Mouse (Mus musculus): Measurements from ENCODE around the gene Lfng.

Gene Lfng

DNA sequence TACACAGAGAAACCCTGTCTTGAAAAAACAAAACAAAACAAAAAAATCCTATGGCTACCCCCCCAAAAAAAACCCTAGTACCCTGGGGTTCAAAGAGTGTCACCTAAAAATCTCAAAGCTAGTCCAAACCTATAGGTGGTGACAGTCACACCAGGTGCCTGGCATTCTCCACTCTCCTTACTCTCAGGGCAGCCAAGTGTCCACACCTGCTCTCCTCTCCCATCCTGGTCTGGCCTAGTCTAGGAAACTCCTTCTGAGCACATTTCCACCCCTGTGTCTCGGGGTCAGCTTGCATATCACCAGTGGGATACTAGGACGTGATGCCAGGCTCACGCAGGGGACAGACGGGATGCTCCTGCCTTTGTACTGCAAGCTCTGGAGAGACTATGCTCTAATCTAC is 32.2 kb downstream of the Lfng start:
- DNase-seq (ENCODE audit: extremely low read depth, low read depth) = no peak

DNA sequence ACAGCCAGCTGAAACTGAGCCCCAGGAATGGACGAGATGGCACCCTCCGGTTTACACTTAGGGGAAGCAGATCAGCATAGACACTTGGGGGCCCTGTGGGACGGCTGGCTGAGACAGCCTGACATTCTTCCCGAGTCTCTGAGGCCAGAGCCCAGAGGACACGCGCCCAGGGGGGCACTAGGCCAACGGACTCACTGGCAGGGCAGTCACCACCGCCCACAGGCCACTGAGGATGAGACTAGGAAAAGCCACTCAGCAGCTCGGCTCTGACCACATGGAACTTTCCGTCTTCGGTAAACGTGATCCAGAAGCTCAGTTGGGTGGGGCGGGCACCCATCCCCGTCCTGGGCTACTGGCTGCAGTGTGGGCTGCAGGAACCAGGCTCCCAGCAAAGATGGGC is 32.8 kb downstream of the Lfng start:
- DNase-seq (ENCODE audit: extremely low read depth, low read depth) = no peak

DNA sequence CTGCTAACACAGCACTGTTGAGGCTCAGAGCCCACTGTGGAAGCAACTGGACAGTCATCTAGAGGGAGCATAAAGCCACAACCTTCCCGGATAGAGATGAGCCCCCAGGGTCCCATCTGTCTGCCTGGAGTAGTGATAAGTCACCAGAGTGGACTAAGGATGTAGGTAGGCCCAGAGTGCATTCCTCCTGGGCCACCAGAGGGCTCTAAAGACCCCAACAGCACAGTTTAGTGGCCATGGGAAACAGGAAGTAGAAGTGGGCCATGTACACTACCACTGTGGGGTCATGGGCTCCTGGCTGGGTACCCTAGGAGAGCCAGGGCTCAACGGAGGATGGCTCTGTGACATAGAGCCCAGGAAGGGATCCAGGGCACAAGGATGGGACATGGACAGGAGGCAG is 33.7 kb downstream of the Lfng start:
- DNase-seq (ENCODE audit: extremely low read depth, low read depth) = no peak

DNA sequence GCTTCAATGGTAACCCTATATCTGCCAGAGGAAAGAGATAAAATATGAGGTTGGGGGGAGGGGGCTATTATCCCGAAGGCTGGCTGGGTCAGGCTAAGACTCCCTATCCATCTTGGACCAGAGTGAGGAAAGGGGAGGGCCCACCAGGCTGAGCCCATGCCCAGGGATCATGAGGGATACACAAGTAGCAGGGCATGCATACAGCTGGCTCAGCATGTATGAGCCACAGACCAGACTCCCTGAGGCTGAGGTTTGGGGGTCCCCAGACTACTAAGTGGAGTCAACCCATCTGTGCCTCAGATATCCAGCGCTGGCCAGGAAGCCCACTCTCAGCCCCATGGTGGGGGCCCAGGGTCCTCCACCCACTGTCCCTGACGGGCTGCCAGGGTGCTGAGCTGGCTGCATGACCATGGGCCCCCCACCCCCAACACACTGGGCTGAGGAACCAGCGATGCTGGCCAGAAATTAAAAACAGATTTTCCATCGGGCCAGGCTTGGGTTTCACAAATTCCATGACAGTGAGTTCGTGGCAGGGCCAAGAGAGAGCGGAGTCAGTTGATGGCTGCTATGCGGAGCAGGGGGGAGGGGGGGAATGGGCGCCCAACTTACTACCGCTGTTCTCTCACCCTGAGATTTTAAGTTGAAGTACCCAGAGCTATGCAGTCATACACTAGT is 34.3 kb downstream of the Lfng start:
- no peak for DNase-seq (ENCODE audit: extremely low read depth, low read depth)

DNA sequence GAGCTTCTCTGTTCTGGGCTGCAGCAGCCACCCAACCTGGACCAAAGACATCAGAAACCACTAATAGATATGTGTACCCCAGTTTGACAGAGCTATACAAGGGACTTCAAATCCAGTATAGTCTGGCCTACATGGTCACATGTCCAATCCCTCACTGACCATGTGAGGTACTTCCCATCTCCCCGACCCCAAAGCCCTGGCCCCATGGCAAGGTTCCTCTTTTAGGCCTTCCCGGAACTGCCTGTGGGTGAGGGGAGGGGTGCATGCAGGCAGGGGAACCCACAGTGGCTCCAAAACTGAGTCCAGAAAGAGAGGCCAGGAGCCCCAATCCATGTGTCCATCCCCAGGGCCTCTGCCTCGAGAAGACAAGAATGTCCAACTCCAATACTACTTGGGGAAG is 35.0 kb downstream of the Lfng start:
- DNase-seq (ENCODE audit: extremely low read depth, low read depth) = no peak

DNA sequence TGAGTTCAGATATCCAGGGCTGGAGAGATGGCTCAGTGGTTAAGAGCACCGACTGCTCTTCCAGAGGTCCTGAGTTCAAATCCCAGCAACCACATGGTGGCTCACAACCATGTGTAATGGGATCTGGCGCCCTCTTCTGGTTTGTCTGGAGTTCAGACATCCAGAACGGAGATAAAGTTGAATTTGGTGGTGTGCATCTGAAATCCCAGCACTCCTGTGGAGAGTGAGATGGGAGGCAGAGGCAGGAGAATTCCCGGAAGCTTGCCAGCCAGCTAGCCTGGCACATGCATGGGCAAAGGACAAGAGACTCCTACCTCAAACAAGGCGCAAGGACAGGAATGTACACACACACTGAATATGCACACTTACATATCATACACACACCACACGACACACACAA is 37.1 kb downstream of the Lfng start:
- no peak for DNase-seq (ENCODE audit: extremely low read depth, low read depth)

DNA sequence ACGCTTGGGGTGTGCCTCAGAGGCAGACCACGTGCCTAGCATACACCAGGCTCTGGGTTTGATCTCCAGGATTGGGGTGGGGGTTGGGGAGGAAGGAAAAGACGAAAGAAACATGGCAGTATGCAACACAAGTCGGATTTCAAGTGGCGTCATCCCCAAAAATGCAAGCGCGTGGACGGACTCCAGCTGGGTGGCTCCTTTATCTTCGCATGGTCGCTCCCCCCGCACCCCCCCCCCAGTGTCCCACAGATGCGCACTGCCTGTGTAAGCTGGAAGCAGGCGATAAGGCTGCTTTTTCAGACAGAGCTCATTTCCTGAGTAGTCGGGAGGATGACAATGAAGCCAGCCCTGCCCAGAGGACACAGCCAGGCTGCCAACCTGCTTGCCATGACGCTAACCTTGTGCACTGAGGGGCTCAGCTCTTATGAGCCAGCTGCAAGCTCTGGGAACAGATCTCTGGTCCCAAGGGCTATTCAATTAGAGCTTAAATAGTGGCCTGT is 37.6 kb downstream of the Lfng start:
- peak; percentile 91 for DNase-seq (ENCODE audit: extremely low read depth, low read depth)

DNA sequence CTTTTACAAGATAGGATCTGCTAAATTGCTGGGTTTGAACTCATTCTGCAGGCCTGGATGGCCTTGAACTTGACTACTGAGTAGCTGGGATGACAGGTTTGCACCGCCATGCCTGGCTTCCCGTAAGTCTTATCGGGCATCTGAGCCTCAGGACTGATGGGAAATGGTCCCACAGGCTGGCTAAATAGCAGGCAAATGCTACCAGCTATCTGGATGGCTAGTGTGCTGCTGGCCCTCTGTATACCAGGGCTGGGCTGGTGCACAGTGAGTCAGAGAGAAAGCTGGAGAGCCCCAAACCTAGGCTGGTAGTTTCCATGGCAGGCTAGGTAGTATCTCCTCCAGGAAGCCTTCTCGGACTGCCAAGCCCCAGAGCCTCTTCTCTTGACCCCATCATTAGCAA is 38.3 kb downstream of the Lfng start:
- no peak for DNase-seq (ENCODE audit: extremely low read depth, low read depth)

DNA sequence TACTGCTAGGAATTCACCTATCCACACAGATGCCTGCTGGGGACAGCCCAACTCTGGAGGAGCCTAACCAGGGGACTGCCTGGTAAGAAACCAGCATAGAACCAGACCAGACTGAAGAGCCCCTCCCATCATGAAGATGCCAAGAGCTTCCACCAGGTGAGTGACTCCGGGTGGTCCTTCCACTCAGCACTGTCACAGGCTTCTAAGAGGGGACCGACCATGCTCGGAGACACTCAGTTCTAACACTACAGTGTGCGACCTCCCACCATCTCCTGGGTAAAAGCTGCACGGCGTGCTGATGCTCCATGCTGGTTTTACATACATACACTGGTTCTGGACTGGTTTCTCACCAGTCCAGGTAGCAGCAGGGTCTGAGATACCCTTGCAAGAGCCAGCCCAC is 39.1 kb downstream of the Lfng start:
- DNase-seq (ENCODE audit: extremely low read depth, low read depth) = no peak

DNA sequence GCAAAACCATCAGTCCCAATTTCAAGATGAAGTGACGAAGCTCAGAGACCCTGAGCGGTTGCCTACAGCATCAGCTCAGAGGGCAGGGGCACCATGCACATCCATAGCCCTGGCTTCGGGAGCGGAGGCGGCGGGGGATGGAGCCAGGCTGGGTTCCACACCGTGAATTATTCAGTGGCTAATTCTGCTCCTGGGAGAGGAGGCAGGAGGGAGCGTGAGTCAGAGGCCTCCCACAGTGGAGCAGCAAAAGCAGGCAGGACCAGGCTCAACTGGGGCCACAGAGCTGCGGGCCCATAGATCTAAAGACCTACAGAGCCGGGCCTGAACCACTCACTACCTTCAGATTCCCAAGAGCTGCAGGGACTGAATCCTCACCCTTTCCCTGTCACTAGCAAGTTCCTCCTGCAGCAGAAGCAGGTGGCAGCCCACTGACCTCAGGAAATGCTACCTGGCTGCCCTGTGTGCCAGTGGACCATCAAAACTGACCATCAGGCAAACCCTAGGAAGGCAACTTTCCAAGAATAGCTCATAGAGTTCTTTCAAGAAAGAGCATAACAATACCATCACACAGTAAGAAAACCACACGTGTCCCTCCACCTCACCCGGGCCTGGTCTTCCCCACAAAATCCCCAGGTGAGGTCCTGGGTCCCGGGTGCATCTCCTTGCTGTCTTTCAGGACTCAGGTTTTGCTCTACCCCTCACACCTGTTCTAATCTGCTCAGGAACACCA is 40.1 kb downstream of the Lfng start:
- DNase-seq (ENCODE audit: extremely low read depth, low read depth) = no peak

DNA sequence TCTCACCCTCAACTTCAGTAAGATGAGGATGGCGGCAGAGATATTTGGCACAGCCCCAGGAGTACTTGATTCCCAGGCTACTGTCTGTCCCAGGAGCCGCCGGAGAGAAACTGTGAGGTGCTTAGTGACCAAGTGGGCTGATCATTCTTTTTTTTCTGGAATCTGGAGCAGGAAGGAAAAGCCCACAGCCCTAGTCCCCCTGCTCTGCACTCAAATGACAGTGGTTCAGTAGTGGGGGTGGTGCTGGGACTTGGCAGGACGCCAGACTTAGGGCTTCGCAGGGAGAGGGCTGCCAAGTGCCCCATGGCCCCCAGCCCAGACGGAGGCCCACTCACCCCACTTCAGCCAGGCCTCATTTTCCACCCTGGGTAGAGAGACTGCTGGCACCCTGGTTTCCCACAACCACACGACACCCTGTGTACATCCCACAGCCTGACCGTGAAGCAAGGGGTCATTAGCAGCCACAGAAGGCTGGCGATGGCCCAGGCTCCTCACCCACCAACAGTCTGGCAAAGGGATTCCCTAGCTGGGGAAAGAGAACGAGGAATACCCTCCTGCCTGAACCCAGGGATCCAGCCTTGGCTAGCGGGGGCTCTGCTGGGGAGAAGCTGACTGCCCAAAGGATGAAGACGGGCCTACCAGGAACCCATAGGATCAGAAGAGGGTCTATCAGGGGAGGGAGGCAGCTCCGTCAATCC is 40.9 kb downstream of the Lfng start:
- DNase-seq (ENCODE audit: extremely low read depth, low read depth) = no peak

DNA sequence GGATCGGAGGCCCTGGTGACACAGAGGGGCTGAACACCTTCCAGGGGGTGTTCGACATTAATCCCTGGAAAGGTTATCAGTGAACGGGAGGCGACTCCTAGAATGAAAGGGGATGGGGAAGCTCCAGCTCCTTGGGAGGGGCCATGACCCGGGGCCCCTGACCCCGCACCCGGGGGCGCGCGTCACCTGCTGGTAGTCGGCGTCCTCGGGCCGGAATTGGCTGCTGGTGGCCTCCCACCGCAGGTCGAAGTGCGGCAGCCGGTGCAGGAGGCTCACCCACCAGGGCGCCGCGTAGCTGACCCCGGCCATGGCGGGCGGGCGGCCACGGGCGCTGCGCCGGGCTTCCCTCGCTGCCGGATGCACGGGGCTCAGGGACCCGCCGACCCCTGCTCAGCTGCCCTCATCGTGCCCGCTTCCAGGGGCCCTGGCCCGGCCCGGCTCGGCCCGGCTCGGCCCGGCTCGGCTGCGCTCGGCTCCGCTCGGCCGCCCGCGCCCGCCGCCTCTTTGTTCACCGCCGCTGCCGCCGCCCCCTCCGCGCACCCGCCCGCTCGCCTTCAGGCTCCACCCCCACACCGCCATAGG is 41.5 kb downstream of the Lfng start, which contains the start of gene Ttyh3:
Ttyh3 (minus strand) TSS at position 513 of the 582 bp plus-strand sequence.
- DNase-seq (ENCODE audit: extremely low read depth, low read depth) = no peak

DNA sequence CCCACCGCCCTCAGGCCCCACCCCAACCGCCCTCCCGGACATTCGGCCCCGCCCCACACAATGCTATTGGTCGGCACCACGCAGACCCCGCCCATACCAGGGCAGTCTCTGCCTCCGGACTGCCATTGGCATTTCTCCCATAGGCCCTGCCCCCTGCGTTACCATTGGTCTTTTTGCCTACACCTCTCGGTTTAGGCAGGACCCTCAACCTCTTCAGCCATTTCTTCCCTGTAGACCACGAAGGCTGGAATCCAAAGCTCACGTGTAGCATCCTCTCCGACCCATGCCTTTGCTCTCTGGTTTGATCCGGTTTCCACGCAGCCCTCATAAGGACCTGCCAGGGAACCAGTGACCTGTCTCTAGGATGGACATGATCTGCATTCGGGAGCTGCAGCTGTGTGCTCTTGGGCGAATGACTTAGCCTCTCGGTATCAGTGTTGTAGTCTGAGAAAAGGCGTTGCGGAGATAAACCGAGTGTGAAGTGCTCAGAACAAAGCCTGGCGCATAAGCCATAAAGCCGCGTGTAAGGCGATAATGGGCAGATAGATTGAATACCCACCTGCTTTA is 42.1 kb downstream of the Lfng start:
- DNase-seq (ENCODE audit: extremely low read depth, low read depth) = peak; percentile 90

DNA sequence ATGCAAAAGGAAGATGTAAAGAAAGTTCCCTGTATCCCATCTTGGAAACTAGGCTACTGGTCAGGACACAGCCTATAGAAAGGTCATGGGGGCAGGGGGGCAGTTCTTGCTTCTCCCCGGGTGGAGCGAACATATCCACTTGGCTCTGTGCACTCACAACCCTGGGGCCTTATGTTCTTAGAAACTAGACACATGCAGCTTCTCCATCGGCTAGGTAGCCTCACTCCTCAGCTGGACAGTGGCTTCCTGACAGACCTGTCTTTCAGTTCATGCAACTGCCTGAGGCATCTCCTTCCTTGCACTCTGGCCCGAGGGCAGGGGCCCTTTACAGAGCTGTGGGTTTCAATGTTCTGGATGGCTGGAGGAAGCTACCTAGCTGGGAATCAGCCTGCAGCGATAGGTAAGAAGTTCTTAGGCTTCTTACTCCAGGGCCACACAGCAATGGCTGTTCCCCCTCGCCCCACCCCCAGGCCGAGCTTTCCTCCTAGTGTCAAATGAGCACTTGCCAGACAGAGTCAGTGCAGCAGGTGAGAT is 42.8 kb downstream of the Lfng start:
- no peak for DNase-seq (ENCODE audit: extremely low read depth, low read depth)

DNA sequence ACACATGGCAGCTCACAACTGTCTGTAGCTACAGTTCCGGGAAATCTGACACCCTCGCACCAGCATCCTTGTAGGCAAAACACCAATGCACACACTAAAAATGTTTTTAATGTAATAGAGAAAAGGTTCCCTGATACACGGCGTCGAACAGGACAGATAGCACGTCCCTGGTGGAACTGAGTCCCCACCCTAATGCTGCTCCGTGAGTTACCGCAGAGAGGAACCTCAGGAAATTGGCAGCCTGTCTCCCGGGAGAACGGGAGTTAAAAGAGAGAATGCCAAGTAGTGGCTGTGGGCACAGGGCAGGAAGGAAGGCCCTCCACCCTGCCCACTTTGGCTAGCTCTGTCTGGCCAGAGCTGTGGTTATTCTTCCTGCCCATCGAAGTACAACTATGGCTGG is 44.1 kb downstream of the Lfng start:
- no peak for DNase-seq (ENCODE audit: extremely low read depth, low read depth)

DNA sequence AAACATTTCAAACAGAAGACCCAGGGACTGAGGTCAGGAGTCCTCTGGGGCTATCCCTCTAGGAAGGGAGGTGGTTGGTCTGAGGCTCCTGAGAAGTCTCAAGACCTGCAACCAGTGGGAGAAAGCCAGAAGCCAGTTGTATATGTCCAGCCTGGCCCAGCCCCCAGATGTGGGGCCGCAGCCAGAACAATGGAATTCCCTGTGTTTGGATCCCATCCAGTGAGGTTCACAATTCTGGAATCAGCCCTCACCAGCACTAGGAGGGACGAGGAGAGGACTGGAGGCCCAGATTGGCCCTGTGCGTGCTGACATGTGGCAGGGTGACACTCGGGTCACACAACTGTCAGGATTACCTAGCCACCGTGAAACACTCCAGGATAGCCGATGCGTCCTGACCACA is 45.5 kb downstream of the Lfng start:
- no peak for DNase-seq (ENCODE audit: extremely low read depth, low read depth)

DNA sequence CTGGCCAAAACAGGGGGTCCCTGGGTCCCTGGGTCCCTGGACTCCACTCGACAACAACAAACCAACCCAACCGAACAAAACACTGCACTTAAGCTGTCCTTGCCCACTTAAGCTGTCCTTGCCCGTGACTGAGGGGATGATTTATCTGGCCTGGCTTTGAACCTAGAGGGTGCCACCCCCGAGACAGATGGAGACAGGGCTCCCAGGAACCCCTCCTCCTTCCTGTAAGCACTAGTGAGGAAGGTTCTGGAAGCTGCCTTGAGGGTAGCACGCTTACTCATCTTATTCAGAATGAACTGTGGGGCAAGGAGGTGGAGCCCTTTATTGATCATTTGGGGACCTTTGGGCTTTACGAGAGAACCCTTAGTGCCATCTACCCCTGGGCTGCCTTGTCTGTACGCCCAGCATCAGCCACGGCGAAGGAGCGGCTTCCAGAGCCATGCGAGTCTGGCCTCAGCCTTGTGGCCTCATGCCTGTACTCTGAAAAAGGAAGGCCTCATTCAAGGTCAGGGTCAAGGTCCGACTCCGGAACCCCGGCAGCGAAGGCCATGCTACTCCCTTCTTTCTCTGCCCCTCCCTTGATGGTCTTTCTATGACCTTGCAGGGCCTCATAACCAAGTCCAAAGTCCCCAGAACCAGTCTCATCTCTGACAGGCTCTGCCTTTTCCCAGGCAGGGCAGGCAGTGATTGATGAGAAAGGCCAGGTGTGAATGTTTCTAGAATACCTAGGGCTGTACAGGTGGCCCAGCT is 47.2 kb downstream of the Lfng start:
- no peak for DNase-seq (ENCODE audit: extremely low read depth, low read depth)

DNA sequence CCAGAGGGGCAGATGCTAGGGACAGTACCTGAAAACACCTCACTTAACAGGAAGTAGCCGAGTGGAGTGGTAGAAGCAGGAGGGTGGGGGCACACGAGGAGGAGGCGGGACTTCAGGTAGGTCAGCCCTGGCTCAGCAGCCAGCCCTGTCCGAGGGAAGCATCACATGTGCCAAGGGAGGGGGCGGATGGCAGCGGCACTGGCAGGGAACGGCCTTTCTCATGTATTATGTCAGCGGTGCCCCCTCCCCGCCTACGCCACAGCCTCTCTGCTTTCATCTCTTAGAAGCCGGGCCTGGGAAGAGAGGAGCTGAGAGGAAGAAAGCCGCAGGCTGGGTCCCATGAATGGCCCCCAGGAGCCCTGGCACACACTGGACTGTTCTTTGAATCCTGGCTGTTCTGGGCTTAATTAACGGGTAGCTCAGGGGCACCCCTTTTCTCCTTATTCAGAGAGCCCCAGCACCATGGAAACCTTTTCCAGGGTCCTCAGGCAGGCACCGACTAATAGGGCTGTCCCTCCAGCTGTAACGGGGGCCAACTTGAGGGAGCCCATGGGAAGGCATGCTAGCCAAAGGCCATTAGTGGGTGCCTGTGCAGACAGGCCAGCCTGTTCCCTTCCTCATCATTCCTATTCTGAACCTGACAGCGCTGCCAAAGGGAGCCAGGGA is 52.6 kb downstream of the Lfng start:
- no peak for DNase-seq (ENCODE audit: extremely low read depth, low read depth)

DNA sequence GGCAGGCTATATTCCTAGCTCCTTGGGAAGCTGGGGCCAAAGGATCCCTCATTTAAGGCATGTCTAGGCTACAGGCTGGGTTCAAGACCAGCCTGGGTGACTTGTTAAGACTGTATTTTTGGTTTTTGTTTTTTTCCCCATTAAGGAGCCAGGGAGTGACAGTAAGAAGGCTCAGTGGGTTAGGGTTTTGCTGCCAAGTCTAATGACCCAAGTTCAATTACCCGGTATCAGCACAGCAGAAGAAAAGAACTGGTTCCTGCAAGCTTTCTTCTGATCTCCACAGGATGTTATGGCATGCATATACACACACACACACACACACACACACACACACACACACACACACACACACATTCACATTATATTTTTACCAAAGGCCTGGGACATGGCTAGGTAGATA is 53.3 kb downstream of the Lfng start:
- no peak for DNase-seq (ENCODE audit: extremely low read depth, low read depth)

DNA sequence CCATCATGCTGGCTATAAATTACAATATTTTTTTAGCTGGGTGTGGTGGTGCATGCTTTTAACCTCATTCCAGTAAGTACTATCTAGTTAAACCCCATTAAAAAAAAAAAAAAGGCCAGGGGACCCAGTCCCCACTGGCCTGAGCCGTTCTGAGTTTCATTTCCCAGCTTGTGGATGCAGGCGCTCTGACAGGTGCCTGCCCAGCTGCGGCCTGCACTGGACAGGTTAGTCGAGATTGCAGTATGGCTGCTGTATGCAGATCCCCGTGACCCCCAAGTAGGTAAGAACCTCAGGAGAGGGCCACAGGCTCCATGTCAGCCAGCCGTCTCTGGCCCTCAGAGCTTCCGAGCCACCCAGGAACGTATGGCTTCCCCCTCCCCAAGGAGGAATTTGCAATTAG is 54.3 kb downstream of the Lfng start:
- DNase-seq (ENCODE audit: extremely low read depth, low read depth) = no peak

Measured in MEL-GATA-1-ER (cell line).